Mouse (Mus musculus): ENCODE results near the gene Art4.

GRCm38 (mm10) chr6:136898954-136899353 is 41.4 kb upstream of the Art4 start:
- no peak for TF ChIP-seq CTCF (IDR thresholded peaks at IDR 0.05; ENCODE audit: control insufficient read depth, insufficient read depth, insufficient replicate concordance, low read depth, low read length)
- no peak for TF ChIP-seq POLR2A (IDR thresholded peaks at IDR 0.05; ENCODE audit: control insufficient read depth, low read depth, low read length)

Measured in testis, adult 2 months (tissue).